ENCODE assay signal across 28 mouse cellular contexts in the genomic region with DNA sequence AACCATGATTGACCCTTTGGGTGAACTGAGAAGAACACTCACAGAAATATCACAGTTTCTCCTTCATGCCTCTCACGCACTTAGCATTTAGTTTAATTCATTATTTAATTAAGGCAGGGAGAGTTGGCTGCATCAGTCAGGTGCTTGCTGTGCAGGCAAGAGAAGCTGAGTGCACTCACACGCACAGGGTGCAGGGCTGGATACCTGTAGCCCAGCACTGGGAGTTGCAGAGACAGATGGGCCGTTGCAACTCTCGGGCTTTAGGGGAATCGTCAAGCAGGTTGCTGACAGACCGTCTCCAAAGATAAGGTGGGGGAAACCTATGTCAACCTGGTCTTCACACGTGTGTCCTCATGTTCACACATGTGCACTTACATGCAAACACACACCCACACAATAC. TPM values are rescaled to one million over a fixed set of nuclear protein-coding genes. Genes with fewer than 3 reads are reported as not detected.
DNase-seq lines count a peak whose midpoint lies in the region; ATAC-seq and TF ChIP-seq lines count a peak whose summit lies in the region.
"Had no signal": no experiment of that assay in that cellular context is flagged by ENCODE, and none has a peak within 500 bp of the region (broad histone marks: within the 10 kb centered on the region; RNA-seq: fewer than 3 reads in every experiment).

No protein-coding gene starts in this region.

- no peak overlapping the region for H3K4me3 ChIP-seq in forebrain, embryonic 15.5 days
- H3K4me3 ChIP-seq in forebrain, embryonic 14.5 days (ENCODE audit: low read depth, low read length) = no peak overlapping the region
- H3K4me3 ChIP-seq in midbrain, embryonic 11.5 days (ENCODE audit: low read depth, low read length) = no peak overlapping the region
- H3K4me3 ChIP-seq in midbrain, embryonic 13.5 days (replicated peaks) = no peak overlapping the region
- H3K4me3 ChIP-seq in midbrain, embryonic 15.5 days = no peak overlapping the region
- H3K4me3 ChIP-seq in midbrain, postnatal 0 days (ENCODE audit: low read depth, low read length) = no peak overlapping the region
- H3K4me3 ChIP-seq: embryonic facial prominence, embryonic 10.5 days; embryonic facial prominence, embryonic 13.5 days; erythroblast, embryonic 14.5 days; forebrain, embryonic 12.5 days; gastrocnemius, adult 2 months had no signal

- no peak overlapping the region for H3K4me2 ChIP-seq in forebrain, embryonic 15.5 days (replicated peaks)
- H3K4me2 ChIP-seq in forebrain, embryonic 14.5 days (ENCODE audit: low read length) = no peak overlapping the region
- no peak overlapping the region for H3K4me2 ChIP-seq in midbrain, embryonic 11.5 days
- no peak overlapping the region for H3K4me2 ChIP-seq in midbrain, embryonic 13.5 days (replicated peaks)
- H3K4me2 ChIP-seq in midbrain, embryonic 15.5 days = no peak overlapping the region
- H3K4me2 ChIP-seq in midbrain, postnatal 0 days (ENCODE audit: low read depth, low read length, poor library complexity, severe bottlenecking) = no peak overlapping the region
- H3K4me2 ChIP-seq: embryonic facial prominence, embryonic 13.5 days; forebrain, embryonic 12.5 days; hindbrain, embryonic 14.5 days had no signal

- no peaks in the 10 kb centered on the region for H3K36me3 ChIP-seq in forebrain, embryonic 15.5 days
- H3K36me3 ChIP-seq in forebrain, embryonic 14.5 days (ENCODE audit: control insufficient read depth, insufficient read depth, low read length) = no peaks in the 10 kb centered on the region
- H3K36me3 ChIP-seq in midbrain, embryonic 11.5 days (ENCODE audit: control insufficient read depth, insufficient read depth, low read length) = no peaks in the 10 kb centered on the region
- no peaks in the 10 kb centered on the region for H3K36me3 ChIP-seq in midbrain, embryonic 13.5 days
- H3K36me3 ChIP-seq in midbrain, embryonic 15.5 days (replicated peaks) = no peaks in the 10 kb centered on the region
- H3K36me3 ChIP-seq in midbrain, postnatal 0 days (ENCODE audit: insufficient read depth, low read length) = no peaks in the 10 kb centered on the region
- H3K36me3 ChIP-seq: embryonic facial prominence, embryonic 10.5 days; embryonic facial prominence, embryonic 13.5 days; forebrain, embryonic 12.5 days; G1E had no signal

- 68% methylated on average over 7 of the region's 7 CpGs for WGBS in forebrain, embryonic 15.5 days
- WGBS in forebrain, embryonic 14.5 days = 77% methylated on average over 7 of the region's 7 CpGs
- 87% methylated on average over 7 of the region's 7 CpGs for WGBS in midbrain, embryonic 11.5 days
- WGBS in midbrain, embryonic 13.5 days = 73% methylated on average over 7 of the region's 7 CpGs
- WGBS in midbrain, embryonic 15.5 days = 71% methylated on average over 7 of the region's 7 CpGs
- 61% methylated on average over 7 of the region's 7 CpGs for WGBS in midbrain, postnatal 0 days

- peaks cover 6% of the 10 kb centered on the region for H3K4me1 ChIP-seq in forebrain, embryonic 15.5 days
- H3K4me1 ChIP-seq in forebrain, embryonic 14.5 days (ENCODE audit: control insufficient read depth, insufficient read depth, low read length) = peaks cover 6% of the 10 kb centered on the region; the same call in 1 of the 2 replicates
- 0 out of 2 replicates have a peak, but pooled peaks cover 7% of the 10 kb centered on the region for H3K4me1 ChIP-seq in midbrain, embryonic 11.5 days (ENCODE audit: control insufficient read depth, insufficient read depth, low read length)
- H3K4me1 ChIP-seq in midbrain, embryonic 13.5 days (replicated peaks) = peaks cover 42% of the 10 kb centered on the region
- H3K4me1 ChIP-seq in midbrain, embryonic 15.5 days = peaks cover 51% of the 10 kb centered on the region
- peaks cover 8% of the 10 kb centered on the region; the same call in 1 of the 2 replicates for H3K4me1 ChIP-seq in midbrain, postnatal 0 days (ENCODE audit: insufficient read depth, low read length)

- H3K27ac ChIP-seq in forebrain, embryonic 15.5 days (replicated peaks) = no peak overlapping the region
- H3K27ac ChIP-seq in forebrain, embryonic 14.5 days (ENCODE audit: low read depth, low read length) = no peak overlapping the region
- H3K27ac ChIP-seq in midbrain, embryonic 11.5 days (ENCODE audit: low read depth, low read length) = no peak overlapping the region
- no peak overlapping the region for H3K27ac ChIP-seq in midbrain, embryonic 13.5 days
- no peak overlapping the region for H3K27ac ChIP-seq in midbrain, embryonic 15.5 days
- no peak overlapping the region for H3K27ac ChIP-seq in midbrain, postnatal 0 days (ENCODE audit: low read depth, low read length)
- H3K27ac ChIP-seq: embryonic facial prominence, embryonic 10.5 days; embryonic facial prominence, embryonic 13.5 days; forebrain, embryonic 12.5 days; gastrocnemius, adult 2 months had no signal

- DNase-seq in forebrain, embryonic 14.5 days (ENCODE audit: low spot score) = no peak
- DNase-seq in midbrain, embryonic 11.5 days (ENCODE audit: low spot score, missing footprints) = peak; percentile 72
- DNase-seq in midbrain, postnatal 0 days (ENCODE audit: low spot score) = no peak
- no peak for DNase-seq in spleen, postnatal 36 days (ENCODE audit: low spot score in 2 of 2)
- DNase-seq in spleen, adult 18-20 months = no peak
- DNase-seq: adrenal gland, postnatal 10 days; adrenal gland, postnatal 36 days; B cell, adult 2 months; cerebellum, adult 11 months; cerebellum, adult 2 months; cerebellum, postnatal 10 days; cerebellum, postnatal 36 days; embryo, embryonic 11 days; forebrain, postnatal 0 days; gastrocnemius, adult 2 months; gastrocnemius, postnatal 14 days; heart, adult 11 months had no signal

- ATAC-seq in forebrain, embryonic 15.5 days (replicated peaks) = 0 out of 2 replicates have a peak, but pooled peaks have one; percentile 47
- ATAC-seq in forebrain, embryonic 14.5 days = no peak
- no peak for ATAC-seq in midbrain, embryonic 11.5 days (ENCODE audit: low FRiP score)
- ATAC-seq in midbrain, embryonic 13.5 days = no peak
- ATAC-seq in midbrain, embryonic 15.5 days (replicated peaks) = peak; percentile 51
- ATAC-seq in midbrain, postnatal 0 days (ENCODE audit: low FRiP score) = 0 out of 2 replicates have a peak, but pooled peaks have one; percentile 53
- ATAC-seq: forebrain, postnatal 0 days; Patski had no signal

- no peaks in the 10 kb centered on the region for H3K9me3 ChIP-seq in forebrain, embryonic 15.5 days
- no peaks in the 10 kb centered on the region for H3K9me3 ChIP-seq in forebrain, embryonic 14.5 days (replicated peaks; ENCODE audit: control insufficient read depth, low read length)
- H3K9me3 ChIP-seq in midbrain, embryonic 11.5 days (ENCODE audit: control insufficient read depth, low read length) = no peaks in the 10 kb centered on the region
- no peaks in the 10 kb centered on the region for H3K9me3 ChIP-seq in midbrain, embryonic 13.5 days
- no peaks in the 10 kb centered on the region for H3K9me3 ChIP-seq in midbrain, embryonic 15.5 days
- no peaks in the 10 kb centered on the region for H3K9me3 ChIP-seq in midbrain, postnatal 0 days (ENCODE audit: low read length)
- H3K9me3 ChIP-seq: embryonic facial prominence, embryonic 10.5 days; embryonic facial prominence, embryonic 13.5 days; forebrain, embryonic 12.5 days had no signal

- H3K9ac ChIP-seq in forebrain, embryonic 15.5 days (replicated peaks) = no peak overlapping the region
- no peak overlapping the region for H3K9ac ChIP-seq in forebrain, embryonic 14.5 days (ENCODE audit: low read length)
- no peak overlapping the region for H3K9ac ChIP-seq in midbrain, embryonic 11.5 days (ENCODE audit: low read length)
- H3K9ac ChIP-seq in midbrain, embryonic 13.5 days (replicated peaks) = no peak overlapping the region
- no peak overlapping the region for H3K9ac ChIP-seq in midbrain, embryonic 15.5 days
- no peak overlapping the region for H3K9ac ChIP-seq in midbrain, postnatal 0 days (replicated peaks; ENCODE audit: low read length, poor library complexity, severe bottlenecking)
- H3K9ac ChIP-seq: embryonic facial prominence, embryonic 13.5 days; forebrain, embryonic 12.5 days; forebrain, postnatal 0 days; hindbrain, embryonic 14.5 days had no signal

- no peaks in the 10 kb centered on the region for H3K27me3 ChIP-seq in forebrain, embryonic 15.5 days
- no peaks in the 10 kb centered on the region for H3K27me3 ChIP-seq in forebrain, embryonic 14.5 days (replicated peaks; ENCODE audit: control insufficient read depth, insufficient read depth, low read length)
- no peaks in the 10 kb centered on the region for H3K27me3 ChIP-seq in midbrain, embryonic 11.5 days (ENCODE audit: control insufficient read depth, insufficient read depth, low read length)
- H3K27me3 ChIP-seq in midbrain, embryonic 13.5 days = no peaks in the 10 kb centered on the region
- H3K27me3 ChIP-seq in midbrain, embryonic 15.5 days (replicated peaks) = no peaks in the 10 kb centered on the region
- no peaks in the 10 kb centered on the region for H3K27me3 ChIP-seq in midbrain, postnatal 0 days (ENCODE audit: insufficient read depth, low read length)
- H3K27me3 ChIP-seq: CH12.LX; embryonic facial prominence, embryonic 13.5 days had no signal

- TF ChIP-seq CTCF in midbrain, postnatal 0 days (IDR thresholded peaks at IDR 0.05) = no peak

RNA-seq across cellular contexts. Expression of a gene that starts 42.3 kb away (rescaled TPM):
- polyA plus RNA-seq in forebrain, embryonic 15.5 days (2015; fragmentation: Nextera tagmentation; extraction: Ambion mirVana) = 26.2 and 26.3 TPM in 2 replicates
- 15.3 and 22.6 TPM in 2 replicates for polyA plus RNA-seq in forebrain, embryonic 14.5 days (2014; fragmentation: Nextera tagmentation; extraction: Ambion mirVana)
- 24.9 and 25.9 TPM in 2 replicates for polyA plus RNA-seq in midbrain, embryonic 11.5 days (2014; fragmentation: Nextera tagmentation; extraction: Ambion mirVana)
- 30.0 and 33.6 TPM in 2 replicates for polyA plus RNA-seq in midbrain, embryonic 13.5 days (2015; fragmentation: Nextera tagmentation; extraction: Ambion mirVana)
- 32.0 and 33.5 TPM in 2 replicates for polyA plus RNA-seq in midbrain, embryonic 15.5 days (2015; fragmentation: Nextera tagmentation; extraction: Ambion mirVana)
- total RNA-seq in midbrain, postnatal 0 days (2014; rRNA removed) = 87.9 and 89.2 TPM in 2 replicates
- 17.1 and 18.2 TPM in 2 replicates for polyA plus RNA-seq in midbrain, postnatal 0 days (2015; fragmentation: Nextera tagmentation; extraction: Ambion mirVana)
- total RNA-seq: CH12.LX had no signal
- polyA plus RNA-seq: G1E had no signal

Comparison
In these comparisons a context has a peak if more than half of its experiments do, and no peak if none do; other contexts are left out.
1. ATAC-seq: peak in forebrain, embryonic 15.5 days (single experiment), midbrain, embryonic 15.5 days (single experiment) and midbrain, postnatal 0 days (single experiment); none in forebrain, embryonic 14.5 days (single experiment), midbrain, embryonic 11.5 days (single experiment) and midbrain, embryonic 13.5 days (single experiment).